27 mouse cellular contexts compared by ENCODE assay signal in the genomic region with DNA sequence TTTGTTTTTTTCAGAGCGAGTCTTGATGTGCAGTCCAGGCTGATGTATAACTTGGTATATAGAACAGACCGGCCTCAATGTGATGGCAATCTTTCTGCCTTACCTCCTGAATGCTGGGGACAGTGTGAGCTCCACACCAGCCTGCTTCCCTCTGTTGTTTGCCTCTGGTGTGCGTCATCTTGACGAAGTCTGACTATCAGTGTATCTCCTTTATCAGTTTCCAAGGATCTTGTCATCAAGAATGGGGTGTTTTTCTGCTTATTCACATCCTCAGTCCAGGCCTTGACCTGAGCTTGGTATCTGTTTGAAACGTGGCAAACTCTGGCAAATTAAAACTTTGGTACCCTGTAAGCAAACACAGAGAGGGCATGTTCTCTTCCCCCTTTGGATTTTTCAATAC.
DNase-seq lines count a peak whose midpoint lies in the region; ATAC-seq lines count a peak whose summit lies in the region.
"Had no signal": no experiment of that assay in that cellular context is flagged by ENCODE, and none has a peak within 500 bp of the region (broad histone marks: within the 10 kb centered on the region; RNA-seq: fewer than 3 reads in every experiment).

No protein-coding gene starts in this region.

- WGBS in forebrain, embryonic 13.5 days: 89% methylated on average over 5 of the region's 5 CpGs

- peak; percentile 65 to 75 for DNase-seq in adrenal gland, adult (ENCODE audit: inconsistent age in 2 of 2, low spot score in 1 of 2)
- DNase-seq in adrenal gland, postnatal 25 days: no peak
- peak; percentile 35 for DNase-seq in adrenal gland, adult 8-10 months
- no peak for DNase-seq in adrenal gland, postnatal 4 days (ENCODE audit: low spot score in 2 of 2)
- peak; percentile 24 for DNase-seq in adrenal gland, postnatal 10 days
- peak; percentile 29 to 35 for DNase-seq in adrenal gland, postnatal 36 days
- DNase-seq: B cell, adult 2 months; cerebellum, adult 11 months; cerebellum, adult 18-20 months; cerebellum, adult 8-10 months; cerebellum, adult 9-11 months; cerebellum, postnatal 14 days; cerebellum, postnatal 36 days; embryo, embryonic 11 days; forebrain, postnatal 0 days had no signal

- no peak overlapping the region for H3K9ac ChIP-seq in forebrain, embryonic 13.5 days
- H3K9ac ChIP-seq: embryonic facial prominence, embryonic 13.5 days; embryonic facial prominence, embryonic 15.5 days; forebrain, embryonic 12.5 days; forebrain, embryonic 15.5 days; forebrain, postnatal 0 days had no signal

- H3K4me3 ChIP-seq in forebrain, embryonic 13.5 days: no peak overlapping the region
- H3K4me3 ChIP-seq: embryonic facial prominence, embryonic 13.5 days; embryonic facial prominence, embryonic 15.5 days; erythroblast, embryonic 14.5 days; forebrain, embryonic 10.5 days; forebrain, embryonic 12.5 days; forebrain, embryonic 15.5 days had no signal

- no peaks in the 10 kb centered on the region for H3K9me3 ChIP-seq in forebrain, embryonic 13.5 days (replicated peaks)
- H3K9me3 ChIP-seq: embryonic facial prominence, embryonic 13.5 days; embryonic facial prominence, embryonic 15.5 days; forebrain, embryonic 10.5 days; forebrain, embryonic 12.5 days; forebrain, embryonic 15.5 days; G1E had no signal

- H3K27me3 ChIP-seq in forebrain, embryonic 13.5 days: no peaks in the 10 kb centered on the region
- H3K27me3 ChIP-seq: CH12.LX; embryonic facial prominence, embryonic 13.5 days; embryonic facial prominence, embryonic 15.5 days; forebrain, embryonic 12.5 days; forebrain, embryonic 15.5 days; Patski had no signal

- no peaks in the 10 kb centered on the region for H3K36me3 ChIP-seq in forebrain, embryonic 13.5 days (ENCODE audit: poor library complexity, severe bottlenecking)
- H3K36me3 ChIP-seq: embryonic facial prominence, embryonic 13.5 days; embryonic facial prominence, embryonic 15.5 days; forebrain, embryonic 10.5 days; forebrain, embryonic 12.5 days; forebrain, embryonic 15.5 days; G1E had no signal

- no peak overlapping the region for H3K4me2 ChIP-seq in forebrain, embryonic 13.5 days
- H3K4me2 ChIP-seq: embryonic facial prominence, embryonic 13.5 days; embryonic facial prominence, embryonic 15.5 days; forebrain, embryonic 12.5 days; forebrain, embryonic 15.5 days had no signal

- H3K27ac ChIP-seq in forebrain, embryonic 13.5 days: no peak overlapping the region
- H3K27ac ChIP-seq: embryonic facial prominence, embryonic 13.5 days; embryonic facial prominence, embryonic 15.5 days; forebrain, embryonic 10.5 days; forebrain, embryonic 12.5 days; forebrain, embryonic 15.5 days had no signal

- H3K4me1 ChIP-seq in forebrain, embryonic 13.5 days: no peaks in the 10 kb centered on the region
- H3K4me1 ChIP-seq: embryonic facial prominence, embryonic 15.5 days; forebrain, embryonic 10.5 days; forebrain, embryonic 12.5 days; forebrain, embryonic 15.5 days had no signal

- no peak for ATAC-seq in forebrain, embryonic 13.5 days
- ATAC-seq: activated CD4-positive, CD25-positive, alpha-beta regulatory T cell, adult 4 months; CD4-positive, CD25-positive, alpha-beta regulatory T cell, adult 4 months; forebrain, embryonic 15.5 days; forebrain, postnatal 0 days; Patski had no signal

Comparison
In these comparisons a context has a peak if more than half of its experiments do, and no peak if none do; other contexts are left out.
1. DNase-seq: peak in adrenal gland, adult (2 of 2), adrenal gland, adult 8-10 months (single experiment), adrenal gland, postnatal 10 days (single experiment) and adrenal gland, postnatal 36 days (2 of 2); none in adrenal gland, postnatal 25 days (single experiment) and adrenal gland, postnatal 4 days (0 of 2).